Mouse (Mus musculus) stomach, embryonic 16.5 days (tissue): ENCODE data around the gene Mrps18a. TPM values are rescaled to one million over a fixed set of nuclear protein-coding genes. Genes with fewer than 3 reads are reported as not detected.

Experiments used
- ATAC-seq: fragments of 200-750 bp; cut with Nextera tagmentation; 2 replicates; pipeline ENCODE4 v1.8.0; 2017; ENCODE audit warnings: moderate number of reproducible peaks, moderate TSS enrichment; ENCODE audit not compliant: insufficient read depth, low FRiP score
- H3K27ac ChIP-seq: fragments of 300-500 bp; sonication (generic); 2 replicates; pipeline ENCODE4 v1.5.1; 2014; ENCODE audit warnings: low read length
- H3K27me3 ChIP-seq: fragments of 300-500 bp; sonication (generic); 2 replicates; pipeline ENCODE4 v1.6.1; 2014; ENCODE audit warnings: low read length, control low read depth, mixed read lengths; ENCODE audit not compliant: control insufficient read depth, insufficient read depth
- H3K36me3 ChIP-seq: fragments of 300-500 bp; sonication (generic); 2 replicates; pipeline ENCODE4 v1.6.1; 2014; ENCODE audit warnings: low read length; ENCODE audit not compliant: control insufficient read depth, insufficient read depth
- H3K4me1 ChIP-seq: fragments of 300-500 bp; sonication (generic); 2 replicates; pipeline ENCODE4 v1.6.1; 2014; ENCODE audit warnings: low read length, control low read depth, mixed read lengths; ENCODE audit not compliant: control insufficient read depth, insufficient read depth
- H3K4me2 ChIP-seq: fragments of 300-500 bp; sonication (generic); 2 replicates; pipeline ENCODE4 v1.6.1; 2014; ENCODE audit warnings: low read depth, low read length, mixed read lengths
- H3K4me3 ChIP-seq: fragments of 300-500 bp; sonication (generic); replicated peaks from 2 replicates; pipeline ENCODE4 v1.5.1; 2014; ENCODE audit warnings: mild to moderate bottlenecking, low read length
- H3K9ac ChIP-seq: fragments of 300-500 bp; sonication (generic); 2 replicates; pipeline ENCODE4 v1.6.1; 2014; ENCODE audit warnings: low read length
- H3K9me3 ChIP-seq: fragments of 300-500 bp; sonication (generic); replicated peaks from 2 replicates; pipeline ENCODE4 v1.6.1; 2016; ENCODE audit warnings: low read length, control low read depth; ENCODE audit not compliant: control insufficient read depth
- WGBS: fragments of 180-500 bp; shearing (Covaris S2); extraction: QIAGEN DNeasy Blood & Tissue Kit; methylation state at CpG from one replicate; pipeline ENCODE4 v1.1.7; 2014; 5-methylcytosine and 5-hydroxymethylcytosine counted together
- polyA plus RNA-seq: library from polyadenylated mRNA; unstranded; fragments of >200 nt; fragmentation: Nextera tagmentation; extraction: Ambion mirVana; gene quantifications from 2 replicates; pipeline ENCODE4 v1.2.1, GENCODE M21; 2015

The Mrps18a gene
- polyA plus RNA-seq, 1 experiment from 2014 or later = 126 TPM

- Histone ChIP-seq H3K4me2 (no peak overlapping the region), H3K27me3 (no peaks in the 10 kb centered on the region), H3K4me3 (no peak overlapping the region), H3K4me1 (0 out of 2 replicates have a peak, but pooled peaks cover 2% of the 10 kb centered on the region), H3K27ac (no peak overlapping the region), H3K36me3 (peaks cover 29% of the 10 kb centered on the region; the same call in 1 of the 2 replicates), H3K9me3 (no peaks in the 10 kb centered on the region), H3K9ac (no peak overlapping the region)
- 67% methylated on average over 6 of the region's 6 CpGs for WGBS
- ATAC-seq = no peak
Observed at GRCm38 (mm10) chr17:46127814-46128493, 17.2 kb downstream of the Mrps18a start.

GRCm38 (mm10) chr17:46129741-46130498 lies 19.1 kb downstream of the Mrps18a start:
- H3K27me3 ChIP-seq = no peaks in the 10 kb centered on the region
- H3K4me3 ChIP-seq = no peak overlapping the region
- H3K9me3 ChIP-seq = no peaks in the 10 kb centered on the region
- H3K36me3 ChIP-seq = 0 out of 2 replicates have a peak, but pooled peaks cover 19% of the 10 kb centered on the region
- 0 out of 2 replicates have a peak, but pooled peaks cover 2% of the 10 kb centered on the region for H3K4me1 ChIP-seq
- H3K27ac ChIP-seq = peak overlapping the region; percentile 54
- H3K4me2 ChIP-seq = no peak overlapping the region
- H3K9ac ChIP-seq = peak overlapping the region; percentile 20; the same call in 1 of the 2 replicates
- WGBS = 71% methylated on average over 13 of the region's 13 CpGs
- ATAC-seq = peak; percentile 34; the same call in 1 of the 2 replicates

- no peak; the same call in 1 of the 2 replicates for ATAC-seq
- no peak overlapping the region for H3K4me3 ChIP-seq
- H3K9me3 ChIP-seq = no peaks in the 10 kb centered on the region
- H3K9ac ChIP-seq = no peak overlapping the region
- no peak overlapping the region for H3K4me2 ChIP-seq
- no peak overlapping the region for H3K27ac ChIP-seq
- WGBS = 15% methylated on average over 12 of the region's 12 CpGs
- no peaks in the 10 kb centered on the region for H3K27me3 ChIP-seq
- H3K4me1 ChIP-seq = 0 out of 2 replicates have a peak, but pooled peaks cover 2% of the 10 kb centered on the region
- 0 out of 2 replicates have a peak, but pooled peaks cover 9% of the 10 kb centered on the region for H3K36me3 ChIP-seq
Observed at GRCm38 (mm10) chr17:46132058-46132718, 21.4 kb downstream of the Mrps18a start.

GRCm38 (mm10) chr17:46132862-46133261 lies 22.1 kb downstream of the Mrps18a start:
- 0 out of 2 replicates have a peak, but pooled peaks cover 2% of the 10 kb centered on the region for H3K4me1 ChIP-seq
- H3K4me3 ChIP-seq = no peak overlapping the region
- no peaks in the 10 kb centered on the region for H3K9me3 ChIP-seq
- ATAC-seq = no peak
- H3K9ac ChIP-seq = no peak overlapping the region
- no peak overlapping the region for H3K4me2 ChIP-seq
- 0 out of 2 replicates have a peak, but pooled peaks cover 6% of the 10 kb centered on the region for H3K36me3 ChIP-seq
- H3K27me3 ChIP-seq = no peaks in the 10 kb centered on the region
- 65% methylated on average over 8 of the region's 8 CpGs for WGBS
- no peak overlapping the region for H3K27ac ChIP-seq

- no peaks in the 10 kb centered on the region for H3K9me3 ChIP-seq
- no peak overlapping the region for H3K4me2 ChIP-seq
- H3K4me3 ChIP-seq = no peak overlapping the region
- ATAC-seq = no peak
- no peaks in the 10 kb centered on the region for H3K36me3 ChIP-seq
- 63% methylated on average over 8 of the region's 8 CpGs for WGBS
- no peaks in the 10 kb centered on the region for H3K27me3 ChIP-seq
- H3K27ac ChIP-seq = no peak overlapping the region
- H3K4me1 ChIP-seq = no peaks in the 10 kb centered on the region; the same call in 1 of the 2 replicates
- no peak overlapping the region for H3K9ac ChIP-seq
Observed at GRCm38 (mm10) chr17:46138563-46139236, 27.9 kb downstream of the Mrps18a start.

- no peak overlapping the region for H3K9ac ChIP-seq
- H3K4me1 ChIP-seq = peaks cover 4% of the 10 kb centered on the region
- no peak overlapping the region for H3K4me2 ChIP-seq
- no peak overlapping the region for H3K27ac ChIP-seq
- WGBS = 89% methylated on average over 3 of the region's 3 CpGs
- no peak overlapping the region for H3K4me3 ChIP-seq
- no peaks in the 10 kb centered on the region for H3K27me3 ChIP-seq
- no peaks in the 10 kb centered on the region for H3K9me3 ChIP-seq
- ATAC-seq = no peak
- H3K36me3 ChIP-seq = no peaks in the 10 kb centered on the region
Observed at GRCm38 (mm10) chr17:46139872-46140271, 29.1 kb downstream of the Mrps18a start.

GRCm38 (mm10) chr17:46143578-46144423 lies 33.0 kb downstream of the Mrps18a start, which contains the start of gene Rsph9:
Rsph9 (minus strand) TSS chr17:46144216.
- no peaks in the 10 kb centered on the region for H3K27me3 ChIP-seq
- peak within 1 kb of the TSS; percentile 54 for H3K9ac ChIP-seq
- peaks cover 23% of the 10 kb centered on the region; the same call in 1 of the 2 replicates for H3K36me3 ChIP-seq
- no peaks in the 10 kb centered on the region for H3K9me3 ChIP-seq
- H3K27ac ChIP-seq = peak within 1 kb of the TSS; percentile 72
- H3K4me2 ChIP-seq = peak within 1 kb of the TSS; percentile 66
- peaks cover 4% of the 10 kb centered on the region for H3K4me1 ChIP-seq
- ATAC-seq = peak; percentile 96
- WGBS = 5% methylated on average over 37 of the region's 37 CpGs
- peak within 1 kb of the TSS; percentile 51 for H3K4me3 ChIP-seq
